8 mouse cellular contexts compared by ENCODE assay signal in genomic region chr17:36836427-36836812, GRCm38 (mm10). TPM values are rescaled to one million over a fixed set of nuclear protein-coding genes. Genes with fewer than 3 reads are reported as not detected.
DNase-seq lines count a peak whose midpoint lies in the region; ATAC-seq and TF ChIP-seq lines count a peak whose summit lies in the region.

No protein-coding gene starts in this region.

- peak; percentile 35 for ATAC-seq in hindbrain, embryonic 12.5 days (ENCODE audit: low FRiP score)
- ATAC-seq in megakaryocyte-erythroid progenitor cell, adult 5-6 weeks (replicated peaks; ENCODE audit: low FRiP score, low TSS enrichment, poor library complexity, severe bottlenecking), result 0 out of 2 replicates have a peak, but pooled peaks have one; percentile 8

- H3K27ac ChIP-seq in kidney, adult 2 months (ENCODE audit: insufficient read depth, low read depth, low read length), result peak overlapping the region; percentile 57
- H3K27ac ChIP-seq in bone marrow, adult 2 months (ENCODE audit: control insufficient read depth, insufficient read depth, low read depth, low read length, poor library complexity), result peak overlapping the region; percentile 73
- H3K27ac ChIP-seq in hindbrain, embryonic 12.5 days, result peak overlapping the region; percentile 93

- no peak for TF ChIP-seq POLR2A in kidney, adult 2 months (IDR thresholded peaks at IDR 0.05; ENCODE audit: low read depth, low read length)
- TF ChIP-seq POLR2A in bone marrow, adult 2 months (IDR thresholded peaks at IDR 0.05; ENCODE audit: borderline replicate concordance, control insufficient read depth, low read depth, low read length), result no peak

- 13% methylated on average over 3 of the region's 3 CpGs for WGBS in kidney, adult 2 months
- 11% methylated on average over 3 of the region's 3 CpGs for WGBS in bone marrow, adult 2 months
- WGBS in hindbrain, embryonic 12.5 days, result 18% methylated on average over 3 of the region's 3 CpGs

- H3K9ac ChIP-seq in hindbrain, embryonic 12.5 days, result peak overlapping the region; percentile 87

- H3K4me1 ChIP-seq in kidney, adult 2 months (ENCODE audit: control insufficient read depth, insufficient read depth, low read length), result no peaks in the 10 kb centered on the region; the same call in 1 of the 2 replicates
- H3K4me1 ChIP-seq in bone marrow, adult 2 months (ENCODE audit: control insufficient read depth, insufficient read depth, low read length), result no peaks in the 10 kb centered on the region; the same call in 1 of the 2 replicates
- peaks cover 15% of the 10 kb centered on the region for H3K4me1 ChIP-seq in hindbrain, embryonic 12.5 days

- H3K36me3 ChIP-seq in kidney, adult 2 months (ENCODE audit: control insufficient read depth, insufficient read depth, low read length), result no peaks in the 10 kb centered on the region
- H3K36me3 ChIP-seq in hindbrain, embryonic 12.5 days, result no peaks in the 10 kb centered on the region

- peak overlapping the region; percentile 61 for H3K4me2 ChIP-seq in hindbrain, embryonic 12.5 days (replicated peaks)

- no peak for DNase-seq in kidney, adult 2 months
- no peak for DNase-seq in kidney, postnatal 14 days
- DNase-seq in adipocyte (ENCODE audit: low spot score), result no peak
- no peak for DNase-seq in retina, postnatal 1 day
- DNase-seq in frontal cortex, postnatal 14 days (ENCODE audit: low spot score in 2 of 2), result no peak

- no peaks in the 10 kb centered on the region for H3K27me3 ChIP-seq in kidney, adult 2 months (replicated peaks; ENCODE audit: control insufficient read depth, insufficient read depth, low read length)
- no peaks in the 10 kb centered on the region for H3K27me3 ChIP-seq in hindbrain, embryonic 12.5 days

- H3K4me3 ChIP-seq in kidney, adult 2 months (ENCODE audit: insufficient read depth, low read depth, low read length), result peak overlapping the region; percentile 54
- peak overlapping the region; percentile 95 for H3K4me3 ChIP-seq in bone marrow, adult 2 months (replicated peaks; ENCODE audit: control insufficient read depth, low read depth, low read length)
- H3K4me3 ChIP-seq in hindbrain, embryonic 12.5 days, result peak overlapping the region; percentile 79

- H3K9me3 ChIP-seq in hindbrain, embryonic 12.5 days (replicated peaks), result no peaks in the 10 kb centered on the region

- TF ChIP-seq CTCF in kidney, adult 2 months (conservative IDR thresholded peaks at IDR 0.05; ENCODE audit: insufficient read depth, insufficient read length, low read depth, low read length), result no peak
- TF ChIP-seq CTCF in bone marrow, adult 2 months (IDR thresholded peaks at IDR 0.05; ENCODE audit: control insufficient read depth, insufficient read depth, low read length), result no peak

RNA-seq across cellular contexts. Expression of gene Trim26, which starts 0.5 kb away (rescaled TPM):
- polyA plus RNA-seq in kidney, adult 2 months (2012; rRNA removed), result 27.2 and 30.4 TPM in 2 replicates
- 20.9 and 39.6 TPM in 2 replicates for polyA plus RNA-seq in bone marrow, adult 2 months (2011; ENCODE audit: insufficient read depth, insufficient read length, low replicate concordance, missing spikeins)
- polyA plus RNA-seq in hindbrain, embryonic 12.5 days (2016; fragmentation: Nextera tagmentation; extraction: Ambion mirVana), result 49.8 and 56.4 TPM in 2 replicates
- 13.0 and 13.6 TPM in 2 replicates for total RNA-seq in megakaryocyte-erythroid progenitor cell, adult 5-6 weeks (2014; fragmentation: Nextera tagmentation)
- 7.7 and 9.3 TPM in 2 replicates for total RNA-seq in megakaryocyte-erythroid progenitor cell, adult 5-6 weeks (2017)

RNA-seq across cellular contexts. Expression of gene H2-M10.6, which starts 24.4 kb away (rescaled TPM):
- polyA plus RNA-seq in kidney, adult 2 months (2012; rRNA removed), result not detected in 2 replicates
- not detected in 2 replicates for polyA plus RNA-seq in bone marrow, adult 2 months (2011; ENCODE audit: insufficient read depth, insufficient read length, low replicate concordance, missing spikeins)
- not detected in 2 replicates for polyA plus RNA-seq in hindbrain, embryonic 12.5 days (2016; fragmentation: Nextera tagmentation; extraction: Ambion mirVana)
- not detected in 2 replicates for total RNA-seq in megakaryocyte-erythroid progenitor cell, adult 5-6 weeks (2014; fragmentation: Nextera tagmentation)
- not detected in 2 replicates for total RNA-seq in megakaryocyte-erythroid progenitor cell, adult 5-6 weeks (2017)

RNA-seq across cellular contexts. Expression of gene Trim15, which starts 30.6 kb away (rescaled TPM):
- 0.22 and 0.38 TPM in 2 replicates for polyA plus RNA-seq in kidney, adult 2 months (2012; rRNA removed)
- 1.6 TPM in 1 of 2 replicates, not detected in the other for polyA plus RNA-seq in bone marrow, adult 2 months (2011; ENCODE audit: insufficient read depth, insufficient read length, low replicate concordance, missing spikeins)
- polyA plus RNA-seq in hindbrain, embryonic 12.5 days (2016; fragmentation: Nextera tagmentation; extraction: Ambion mirVana), result 0.37 and 0.42 TPM in 2 replicates
- total RNA-seq in megakaryocyte-erythroid progenitor cell, adult 5-6 weeks (2014; fragmentation: Nextera tagmentation), result not detected in 2 replicates
- total RNA-seq in megakaryocyte-erythroid progenitor cell, adult 5-6 weeks (2017), result not detected in 2 replicates

RNA-seq across cellular contexts. Expression of gene Trim10, which starts 33.0 kb away (rescaled TPM):
- polyA plus RNA-seq in kidney, adult 2 months (2012; rRNA removed), result 0.11 TPM in 1 of 2 replicates, not detected in the other
- polyA plus RNA-seq in bone marrow, adult 2 months (2011; ENCODE audit: insufficient read depth, insufficient read length, low replicate concordance, missing spikeins), result 108 and 159 TPM in 2 replicates
- 7.5 and 8.4 TPM in 2 replicates for polyA plus RNA-seq in hindbrain, embryonic 12.5 days (2016; fragmentation: Nextera tagmentation; extraction: Ambion mirVana)
- 7.5 and 9.6 TPM in 2 replicates for total RNA-seq in megakaryocyte-erythroid progenitor cell, adult 5-6 weeks (2014; fragmentation: Nextera tagmentation)
- total RNA-seq in megakaryocyte-erythroid progenitor cell, adult 5-6 weeks (2017), result 13.8 and 24.1 TPM in 2 replicates

RNA-seq across cellular contexts. Expression of gene Trim40, which starts 53.5 kb away (rescaled TPM):
- 0.13 TPM in 1 of 2 replicates, not detected in the other for polyA plus RNA-seq in kidney, adult 2 months (2012; rRNA removed)
- polyA plus RNA-seq in bone marrow, adult 2 months (2011; ENCODE audit: insufficient read depth, insufficient read length, low replicate concordance, missing spikeins), result not detected in 2 replicates
- not detected in 2 replicates for polyA plus RNA-seq in hindbrain, embryonic 12.5 days (2016; fragmentation: Nextera tagmentation; extraction: Ambion mirVana)
- total RNA-seq in megakaryocyte-erythroid progenitor cell, adult 5-6 weeks (2014; fragmentation: Nextera tagmentation), result not detected in 2 replicates
- total RNA-seq in megakaryocyte-erythroid progenitor cell, adult 5-6 weeks (2017), result not detected in 2 replicates
